Mouse (Mus musculus) kidney, adult 11 months (tissue): ENCODE measurements around the gene Tmem151b.

Source experiments
- DNase-seq: peaks from one replicate; pipeline ENCODE4 v3.0.0; 2022

Gene Tmem151b

DNA sequence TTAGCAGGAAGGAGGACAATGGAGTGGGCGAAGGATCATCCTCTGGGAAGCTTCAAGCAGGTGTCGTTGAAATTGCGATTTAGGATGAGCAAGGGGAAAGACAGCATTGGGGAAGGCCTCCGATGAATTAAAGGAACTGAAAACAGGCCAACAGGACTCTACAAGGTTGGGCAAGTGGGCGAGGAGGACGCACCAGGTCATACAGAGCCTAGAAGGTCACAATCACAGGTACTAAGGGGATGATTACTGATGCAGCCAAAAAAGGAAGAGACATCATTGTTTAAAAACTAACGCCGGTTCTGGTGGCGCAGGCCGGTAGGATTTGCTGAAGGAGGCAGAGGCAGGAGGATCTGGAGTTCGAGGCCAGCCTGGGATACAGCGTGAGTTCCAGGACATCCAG is 13.7 kb upstream of the Tmem151b start:
- DNase-seq = no peak

DNA sequence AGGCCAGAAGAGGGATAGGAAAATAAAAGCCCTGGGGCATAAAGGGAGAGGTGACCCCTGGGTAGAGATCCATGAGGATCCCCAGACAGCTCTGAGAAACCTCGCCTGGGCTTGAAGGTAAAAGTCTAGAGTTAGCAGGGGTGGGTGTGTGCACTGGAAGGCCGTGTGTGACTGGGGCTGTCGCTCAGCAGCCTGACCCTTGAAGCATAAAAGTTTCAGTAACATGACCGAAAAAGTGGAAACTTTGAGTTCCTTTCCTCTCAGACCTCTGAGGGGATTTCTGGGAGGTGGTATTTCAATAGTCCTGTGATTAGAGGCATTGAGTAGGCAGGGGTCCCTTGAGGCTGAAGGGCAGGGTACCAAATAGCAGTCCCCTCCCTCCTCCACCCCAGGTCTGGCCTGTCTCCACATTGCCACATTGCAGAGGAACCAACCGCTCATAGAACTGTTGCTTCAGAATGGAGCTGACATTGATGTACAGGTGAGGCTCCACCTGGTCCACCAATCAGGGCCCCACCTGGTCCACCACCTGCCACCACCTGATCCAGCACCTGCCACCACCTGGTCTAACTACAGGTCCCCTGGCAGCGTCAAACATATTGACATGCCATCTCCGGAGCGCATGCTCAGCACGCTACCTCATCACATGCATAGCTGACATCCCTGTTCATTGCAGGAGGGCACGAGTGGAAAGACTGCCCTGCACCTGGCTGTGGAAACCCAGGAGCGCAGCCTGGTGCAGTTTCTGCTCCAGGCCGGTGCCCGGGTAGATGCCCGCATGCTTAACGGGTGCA is 10.5 kb upstream of the Tmem151b start:
- no peak for DNase-seq

DNA sequence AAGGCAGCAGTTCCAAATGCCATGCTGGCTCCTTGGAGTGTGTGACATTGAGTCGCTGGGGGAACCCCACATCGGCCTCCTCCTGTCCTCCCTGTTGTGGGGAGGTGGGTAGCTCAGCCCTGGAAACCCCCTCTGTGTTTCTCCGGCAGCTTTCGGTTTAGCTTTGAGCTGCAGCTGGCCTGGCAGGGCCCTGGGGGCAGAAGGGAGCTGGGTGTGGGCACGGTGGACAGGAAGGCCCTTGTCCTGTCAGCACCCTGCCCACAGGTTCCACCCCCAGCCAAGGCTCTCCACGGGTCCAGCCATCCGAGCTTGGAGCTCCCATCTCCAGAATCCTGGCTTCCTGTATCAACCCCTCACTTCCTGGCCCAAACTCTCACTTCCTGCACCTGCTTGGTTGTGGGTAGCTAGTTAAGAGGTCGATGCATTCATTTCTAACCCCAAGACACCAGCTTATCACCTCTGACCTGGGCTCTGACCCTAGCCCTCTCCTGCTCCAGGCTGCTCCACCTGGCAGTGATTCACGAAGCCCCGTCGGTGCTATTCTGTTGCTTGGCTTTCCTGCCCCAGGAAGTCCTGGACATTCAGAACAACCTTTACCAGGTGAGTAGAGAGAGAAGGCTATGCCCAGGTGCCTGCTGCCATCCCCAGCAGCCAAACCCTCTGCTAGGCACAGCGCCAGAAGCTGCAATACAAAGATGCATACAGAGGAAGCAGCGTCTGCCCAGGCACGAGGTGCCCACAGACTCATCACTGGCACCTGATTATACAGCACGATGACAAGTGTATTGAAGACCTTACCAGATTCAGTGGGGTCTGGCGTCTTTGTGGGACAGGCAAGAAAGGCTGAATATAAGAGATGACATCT is 8.8 kb upstream of the Tmem151b start:
- DNase-seq = no peak

DNA sequence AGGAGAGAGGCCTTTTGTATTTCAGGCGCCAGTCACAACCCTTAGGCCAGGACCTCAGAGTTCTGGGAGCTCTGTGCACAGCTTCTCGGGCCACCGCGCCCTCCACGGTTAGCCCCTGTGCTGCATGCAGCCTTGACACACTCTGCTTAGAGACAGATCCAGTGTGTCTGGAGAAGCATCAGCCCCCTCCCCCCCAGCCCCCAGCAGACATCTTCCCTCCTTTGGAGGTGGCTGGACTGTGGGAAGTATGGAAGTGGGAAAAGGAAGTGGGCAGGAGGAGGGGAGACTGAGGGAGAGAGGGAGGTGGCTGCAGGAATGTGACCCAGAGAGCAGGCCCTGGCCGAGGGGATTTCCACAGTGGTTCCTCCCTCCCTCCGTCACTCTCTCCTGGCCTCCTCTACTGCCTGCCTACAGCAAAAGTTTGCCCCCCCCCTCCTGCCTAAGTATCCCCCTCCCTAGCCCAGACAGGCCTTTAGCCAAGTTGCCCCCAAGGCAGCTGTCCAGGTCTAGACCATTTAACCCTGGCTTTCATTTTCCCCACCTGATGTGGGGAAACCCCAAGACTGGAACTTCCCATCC is 7.9 kb upstream of the Tmem151b start:
- no peak for DNase-seq

DNA sequence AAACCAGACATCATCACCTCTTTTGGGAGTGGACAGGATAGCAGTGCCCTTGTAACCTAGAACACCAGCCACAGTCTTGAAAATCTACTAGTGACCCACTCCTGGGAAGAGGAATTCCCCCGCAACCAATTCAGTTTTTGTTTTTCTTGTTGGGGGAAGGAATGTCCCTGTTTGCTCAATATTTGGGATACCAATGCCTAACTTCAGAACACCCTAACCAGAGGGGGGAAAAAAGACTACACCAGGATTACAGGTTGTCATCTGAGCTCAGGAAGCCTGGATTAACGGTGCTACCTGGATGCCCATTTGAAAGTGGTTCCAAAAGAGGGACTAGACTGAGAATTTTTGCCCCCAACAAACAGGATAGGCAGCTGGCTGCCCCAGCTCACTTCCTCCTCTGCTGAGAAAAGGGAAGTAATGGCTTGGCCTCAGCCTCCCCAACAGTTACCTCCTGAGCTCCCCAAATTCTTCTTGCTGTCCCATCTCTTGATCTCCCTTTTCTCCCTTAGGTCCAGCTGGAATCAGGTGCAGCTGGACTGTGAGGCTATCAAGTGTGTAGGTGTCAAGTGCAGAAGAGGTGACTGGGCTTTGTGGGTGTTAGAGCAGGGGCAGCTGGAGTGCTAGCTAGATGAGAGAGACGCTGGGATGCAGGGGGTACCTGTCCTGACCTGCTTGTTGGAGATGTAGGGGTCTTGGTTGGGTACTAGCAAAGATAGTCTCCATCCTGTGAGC is 7.2 kb upstream of the Tmem151b start:
- no peak for DNase-seq

DNA sequence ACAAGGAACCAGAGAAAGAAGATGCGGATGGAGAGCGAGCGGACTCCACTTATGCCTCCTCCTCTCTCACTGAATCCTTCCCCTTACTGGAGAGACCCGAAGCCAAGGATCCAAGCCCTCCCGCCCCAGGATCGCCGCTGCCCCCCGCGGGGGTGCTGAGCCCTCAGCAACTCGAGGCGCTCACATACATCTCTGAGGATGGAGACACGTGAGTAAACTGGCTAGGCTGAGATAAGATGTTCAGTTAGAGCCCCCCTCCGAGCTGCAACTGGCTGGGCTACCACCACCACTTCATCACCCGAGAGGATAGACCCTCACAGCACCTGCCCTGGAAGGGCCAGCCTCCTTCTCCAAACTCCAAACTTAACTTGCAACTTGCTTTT is 6.6 kb upstream of the Tmem151b start:
- DNase-seq = no peak

DNA sequence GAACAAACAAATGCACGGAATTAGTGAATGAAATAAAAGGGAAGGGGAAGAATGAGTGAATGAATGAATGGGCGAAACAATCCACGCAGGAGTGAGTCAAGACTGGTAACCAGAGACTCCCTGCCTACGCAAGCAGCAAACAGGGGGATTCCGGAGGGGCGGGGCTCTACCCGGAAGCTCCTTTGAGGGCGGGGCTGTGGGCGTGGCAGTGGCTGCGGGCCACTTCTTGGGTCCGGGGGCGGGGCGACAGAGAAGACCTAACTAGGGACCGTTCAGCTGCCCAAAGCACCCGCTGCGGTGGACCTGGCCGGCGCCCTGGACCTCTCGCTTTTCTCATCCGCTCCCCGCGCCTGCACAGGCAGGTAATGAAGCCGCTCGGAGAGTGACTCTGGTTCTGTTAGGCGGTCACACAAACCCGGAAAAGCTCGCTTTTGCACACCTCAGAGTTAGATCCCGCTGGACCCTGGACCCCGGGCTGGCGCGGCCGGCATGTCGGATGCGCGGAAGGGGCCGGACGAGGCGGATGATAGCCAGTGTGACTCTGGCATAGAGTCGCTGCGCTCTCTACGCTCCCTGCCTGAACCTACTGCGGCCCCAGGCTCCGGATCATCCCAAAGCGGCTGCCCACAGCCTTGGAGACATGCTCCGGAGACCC is 6.1 kb upstream of the Tmem151b start, which contains the start of gene Nfkbie:
Nfkbie (plus strand) TSS at position 252 of the 655 bp plus-strand sequence.
- DNase-seq = peak; percentile 92

DNA sequence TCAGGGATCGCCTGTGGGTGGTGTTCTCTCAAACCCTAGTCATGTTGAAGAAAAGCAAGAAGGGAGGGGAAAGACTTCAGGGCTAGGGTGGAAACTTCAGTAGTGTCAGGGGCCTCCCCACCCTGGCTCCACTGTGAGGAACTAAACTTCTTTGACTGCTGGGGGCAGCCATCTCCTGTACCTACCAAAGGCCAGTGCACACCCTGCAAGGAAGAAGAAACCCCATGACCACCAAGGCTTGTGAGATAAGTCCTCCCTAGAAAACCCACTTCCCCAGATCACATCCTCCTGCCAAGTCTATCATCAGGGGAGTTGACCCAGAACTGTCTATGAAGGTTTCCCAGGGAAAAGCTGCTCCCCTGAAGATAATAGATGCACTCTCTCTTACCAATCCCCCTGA is 4.9 kb upstream of the Tmem151b start:
- DNase-seq = no peak

DNA sequence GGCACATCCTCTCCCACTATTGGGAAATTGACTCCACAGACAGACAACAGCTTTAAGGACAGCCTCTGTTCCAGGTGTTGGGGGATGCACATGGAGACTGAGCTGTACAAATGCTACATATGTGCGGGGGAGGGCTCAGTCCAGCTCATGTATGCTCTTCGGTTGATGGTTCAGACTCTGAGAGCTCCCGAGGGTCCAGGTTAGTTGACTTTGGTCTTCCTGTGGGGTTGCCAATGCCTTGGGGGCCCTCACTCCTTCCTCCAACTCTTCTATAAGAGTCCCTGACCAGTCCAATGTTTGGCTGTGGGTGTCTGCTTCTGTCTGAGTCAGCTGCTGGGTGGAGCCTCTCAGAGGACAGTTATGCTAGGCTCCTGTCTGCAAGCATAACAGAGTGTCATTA is 3.6 kb upstream of the Tmem151b start:
- no peak for DNase-seq

DNA sequence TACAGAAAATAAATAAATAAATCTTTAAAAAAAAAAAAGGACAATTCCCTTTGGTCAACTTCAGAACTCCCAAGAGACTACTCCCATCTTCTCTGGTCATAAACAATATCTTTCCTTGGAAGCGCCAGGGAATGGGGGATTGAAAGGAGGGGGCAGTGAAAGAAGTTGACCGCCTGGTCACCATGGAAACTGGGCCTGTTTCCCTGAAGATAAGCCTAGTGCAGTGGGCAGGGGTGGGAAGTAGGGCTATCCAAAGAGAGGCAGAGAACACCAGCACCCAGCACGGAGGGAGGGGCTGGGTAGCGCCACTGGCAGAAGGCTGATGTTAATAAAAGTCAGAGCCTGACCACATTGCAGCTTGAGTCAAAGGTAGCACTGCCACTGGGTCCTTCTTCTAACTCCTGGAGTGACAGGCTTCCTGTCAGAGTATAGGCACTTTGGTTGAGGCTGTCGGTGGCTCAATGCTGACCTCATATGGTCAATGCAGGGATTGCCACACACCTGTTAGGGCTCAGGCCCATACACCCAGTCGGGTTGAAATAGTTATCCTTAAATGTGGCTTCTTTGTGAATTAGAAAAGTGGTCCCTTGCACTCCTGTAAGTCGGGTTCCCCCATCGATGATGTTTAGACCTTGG is 2.5 kb upstream of the Tmem151b start:
- DNase-seq = peak; percentile 76

DNA sequence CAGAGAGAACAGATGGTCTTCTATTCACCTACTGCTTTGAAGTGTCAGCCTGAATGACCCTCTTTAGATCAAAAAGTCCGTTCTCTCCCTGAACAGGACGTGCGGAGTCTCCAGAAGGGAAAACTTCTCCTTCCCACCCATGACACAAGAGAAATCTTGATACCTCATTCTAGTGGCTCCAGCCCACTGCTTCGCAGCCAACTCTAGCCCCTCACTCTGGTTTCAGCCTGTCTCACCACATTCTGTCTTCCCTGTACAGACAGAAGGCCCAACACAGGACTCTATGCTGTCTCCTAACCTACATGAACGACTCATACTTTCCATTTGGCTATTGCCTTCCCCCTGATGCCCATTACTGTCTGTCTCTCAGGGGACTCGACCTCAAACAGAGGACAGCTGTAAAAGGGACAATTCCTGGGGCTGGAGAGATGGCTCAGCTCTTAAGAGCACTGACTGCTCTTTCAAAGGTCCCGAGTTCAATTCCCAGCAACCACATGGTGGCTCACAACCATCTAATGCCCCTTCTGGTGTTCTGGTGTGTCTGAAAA is 1.8 kb upstream of the Tmem151b start:
- DNase-seq = no peak

DNA sequence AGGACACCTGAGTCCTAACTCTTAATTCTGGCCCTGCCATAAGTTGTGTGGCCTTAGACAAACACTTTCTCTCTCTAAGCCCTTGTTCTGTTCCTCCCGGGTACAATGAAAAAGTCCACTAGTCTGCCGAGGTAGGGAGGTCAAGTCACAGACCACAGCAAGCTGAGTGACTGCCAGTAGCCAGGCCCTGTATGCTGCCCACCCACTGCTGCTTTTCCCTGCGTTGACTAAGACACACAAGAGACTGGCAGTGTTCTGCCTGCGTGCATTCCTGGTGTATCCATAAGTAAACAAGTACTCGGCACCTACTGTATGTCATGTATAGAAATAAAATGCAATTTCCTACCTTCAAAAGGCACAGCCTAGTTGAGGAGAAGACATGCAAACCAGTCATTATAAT is 776 bp upstream of the Tmem151b start:
- no peak for DNase-seq

DNA sequence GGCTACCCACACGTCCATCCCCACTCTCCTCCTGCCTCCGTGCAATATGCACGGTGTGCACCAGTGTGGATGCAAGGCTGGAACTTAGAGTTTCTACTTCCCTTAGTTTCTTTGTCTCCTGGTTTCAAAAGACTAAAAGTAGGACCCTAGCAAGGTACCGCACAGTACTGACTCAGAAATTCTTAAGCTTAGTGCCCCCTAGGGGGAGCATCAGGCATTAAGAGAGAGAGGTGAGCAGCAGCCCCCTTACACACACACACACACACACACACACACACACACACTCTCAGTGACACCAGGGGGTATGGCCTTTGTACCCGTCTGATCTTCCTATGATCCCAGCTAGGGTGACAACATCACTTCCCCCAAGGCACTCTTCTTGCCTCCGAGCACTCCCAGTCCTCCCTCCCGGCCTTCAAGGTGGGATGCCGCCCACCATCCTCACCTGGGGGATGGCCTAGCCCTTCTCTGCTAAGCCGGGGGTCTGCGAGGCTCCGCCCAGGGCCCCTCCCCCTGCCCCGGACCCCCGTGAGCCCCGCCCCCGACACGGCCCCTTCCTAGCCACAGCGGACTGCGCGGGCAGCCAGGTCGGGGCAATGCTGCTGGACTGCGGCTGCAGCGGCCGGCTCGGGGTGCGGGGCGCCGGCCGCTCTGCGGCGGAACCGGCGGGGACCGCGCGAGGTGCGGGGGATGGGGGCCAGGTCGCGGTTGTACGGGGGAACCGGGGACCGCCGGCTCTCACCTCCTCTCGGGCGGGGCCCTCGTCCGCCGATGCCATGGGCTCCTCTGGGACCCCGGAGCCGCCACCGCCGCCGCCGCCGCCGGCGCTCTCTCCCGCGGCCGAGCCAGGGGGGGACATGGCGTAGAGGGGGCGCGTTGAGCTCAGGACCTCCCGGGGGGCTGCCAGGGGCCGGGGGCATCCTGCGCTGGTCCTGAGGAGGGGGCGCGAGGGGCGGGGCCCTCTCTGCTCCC is 650 bp downstream of the Tmem151b start:
- DNase-seq = no peak

DNA sequence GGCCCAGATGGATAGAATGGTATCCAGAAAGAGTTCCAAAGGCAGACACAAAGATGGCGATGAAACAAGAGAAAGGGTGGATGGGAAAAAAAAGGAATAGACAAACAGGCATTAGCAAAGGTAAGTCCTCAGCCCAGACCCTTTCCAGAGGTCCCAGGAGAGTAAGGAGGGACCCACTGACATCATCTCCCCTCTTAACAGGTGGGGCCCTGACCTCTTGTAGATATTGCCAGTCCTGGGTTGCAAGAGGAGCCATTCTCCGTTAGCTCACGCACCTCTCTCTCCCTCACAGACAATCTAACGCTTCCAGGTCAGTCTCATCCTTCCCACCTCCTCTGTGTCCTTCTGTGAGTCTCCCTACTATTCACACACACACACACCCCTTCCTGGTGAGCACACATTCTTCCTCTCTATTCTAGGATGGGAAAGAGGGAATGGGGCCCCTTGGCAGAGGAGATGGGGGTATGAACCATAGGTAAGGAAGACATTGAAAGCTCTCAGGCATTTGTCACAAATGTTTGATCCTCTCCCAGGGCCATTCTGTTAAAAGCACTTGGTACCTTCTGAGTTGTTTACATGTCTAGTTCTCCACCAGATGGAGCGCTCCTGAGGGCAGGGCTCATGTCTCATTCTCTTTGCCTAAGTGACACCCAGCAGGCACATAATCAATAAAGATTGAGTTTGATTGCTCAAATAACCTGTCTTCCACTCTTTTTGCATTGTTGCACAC is 1.9 kb downstream of the Tmem151b start:
- DNase-seq = no peak

DNA sequence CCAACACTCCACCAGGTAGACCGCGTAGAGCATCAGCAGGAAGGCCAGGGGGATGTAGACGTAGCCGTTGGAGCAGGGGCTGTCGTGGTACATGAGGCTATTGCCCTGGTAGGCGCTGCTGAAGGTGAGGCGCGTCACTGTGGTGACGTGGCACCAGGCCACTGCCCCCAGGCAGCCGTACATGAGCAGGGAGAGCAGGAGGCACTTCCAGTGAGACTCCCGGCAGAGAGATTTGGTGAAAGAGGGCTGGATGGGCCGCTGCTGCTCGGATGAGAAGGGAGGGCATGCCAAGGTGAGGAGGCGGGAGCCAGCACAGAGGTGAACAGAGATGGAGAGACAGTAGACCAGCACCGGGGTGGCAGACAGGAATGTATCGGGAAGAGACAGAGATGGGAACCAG is 2.5 kb downstream of the Tmem151b start:
- DNase-seq = no peak

DNA sequence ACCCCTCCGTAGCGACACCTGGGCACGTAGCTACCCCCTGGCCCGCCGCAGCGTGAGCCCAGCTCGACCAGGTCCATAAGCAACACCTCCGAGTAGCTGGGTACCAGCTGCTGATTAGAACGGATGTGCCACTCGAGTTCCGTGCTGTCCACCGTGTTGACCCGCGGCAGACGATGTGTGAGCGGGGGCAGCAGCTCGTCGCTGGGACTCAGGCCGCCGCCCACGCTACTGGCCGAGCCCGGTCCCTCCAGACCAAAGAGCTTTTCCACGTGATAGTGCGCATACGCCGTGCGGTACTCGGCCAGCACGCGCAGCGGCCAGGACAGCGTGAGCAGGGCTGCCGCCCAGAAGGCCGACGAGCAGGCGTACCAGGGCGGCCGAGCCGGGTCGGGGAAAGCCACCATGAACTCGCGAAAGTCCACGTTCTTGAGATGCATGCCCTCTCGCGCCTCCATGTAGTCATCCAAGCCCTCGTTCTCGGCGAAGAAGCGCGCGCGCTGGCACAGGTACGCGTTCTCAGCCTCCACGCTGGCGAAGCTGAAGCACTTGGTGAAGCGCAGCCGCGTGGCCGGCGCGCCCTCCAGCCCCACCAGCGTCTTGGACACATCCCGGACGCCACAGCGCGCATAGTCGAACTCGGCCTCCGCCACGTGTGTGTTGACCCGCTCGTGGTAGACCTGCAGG is 4.1 kb downstream of the Tmem151b start:
- DNase-seq = no peak

DNA sequence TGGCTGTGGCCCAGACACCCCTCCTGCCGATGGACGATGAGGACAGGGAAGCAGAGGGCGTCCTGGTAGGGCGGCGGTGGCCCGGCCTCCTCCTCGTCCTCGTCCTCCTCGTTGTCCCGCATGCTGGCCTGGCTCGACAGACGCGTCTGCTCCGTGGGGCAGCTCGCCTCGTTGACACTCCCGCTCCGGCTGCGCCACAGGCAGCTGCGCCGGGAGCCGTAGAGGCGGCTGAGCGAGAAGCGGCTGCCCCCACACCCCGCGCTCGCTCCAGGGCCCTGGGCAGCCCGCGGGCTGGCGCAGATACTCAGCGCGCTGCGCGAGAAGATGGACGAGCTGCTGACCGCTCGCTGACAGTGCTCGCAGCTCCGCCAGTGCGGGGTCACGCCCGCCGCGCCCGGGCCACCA is 4.6 kb downstream of the Tmem151b start:
- no peak for DNase-seq

DNA sequence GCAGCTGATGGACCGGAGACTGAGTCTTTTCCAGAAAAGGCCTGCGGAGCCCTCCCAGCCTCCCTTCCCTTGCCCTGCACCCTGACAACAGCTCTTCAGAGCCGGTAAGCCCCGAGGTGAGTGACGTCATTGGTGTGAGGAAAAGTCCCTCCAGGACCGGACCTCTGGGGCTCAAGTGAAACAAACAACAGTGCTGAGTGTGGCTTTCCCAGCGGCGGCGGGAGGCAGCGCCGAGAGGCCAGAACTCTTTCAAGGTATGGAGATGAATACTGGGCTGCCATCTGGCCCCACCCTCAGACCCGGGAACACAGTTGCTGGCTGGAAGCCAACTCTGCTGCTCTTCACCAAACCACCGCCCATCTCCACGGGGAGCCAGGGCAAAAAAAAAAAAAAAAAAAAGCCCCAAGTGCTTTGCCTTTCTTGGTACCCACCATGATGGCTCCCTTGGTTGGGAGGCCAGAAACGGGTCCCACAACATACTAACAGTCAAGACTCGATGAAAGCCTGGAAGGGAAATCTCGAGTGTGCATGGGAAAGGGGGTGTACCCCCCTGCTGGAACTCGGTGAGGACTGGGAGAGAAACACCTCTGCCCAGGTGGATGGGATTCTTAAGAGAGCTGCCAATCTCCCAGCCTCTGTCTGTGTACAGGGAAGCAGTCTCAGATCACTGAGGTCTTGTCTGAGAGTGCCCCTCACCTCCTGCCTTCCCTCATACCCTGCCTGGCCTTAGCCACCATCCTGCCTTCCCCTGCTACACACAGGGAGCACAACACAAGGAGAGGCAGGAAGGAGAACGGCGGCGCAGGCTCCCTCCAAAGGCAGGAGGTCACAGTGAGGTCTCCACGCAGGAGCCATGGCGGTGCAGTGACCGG is 5.2 kb downstream of the Tmem151b start:
- no peak for DNase-seq
